Mouse (Mus musculus) brain, embryonic 14.5 days (tissue): ENCODE measurements around the gene Rnf6.

Experiments used
- CTCF ChIP-seq: fragments of 200-500 bp; IDR thresholded peaks from 2 replicates; pipeline ENCODE4 v1.5.1; 2012; ENCODE audit warnings: inconsistent platforms, mild to moderate bottlenecking, moderate library complexity, borderline replicate concordance; ENCODE audit not compliant: insufficient read depth, insufficient read length; ENCODE audit errors: extremely low read depth
- POLR2A ChIP-seq: fragments of 200-500 bp; IDR thresholded peaks from 2 replicates; pipeline ENCODE4 v1.6.1; 2012; ENCODE audit warnings: mild to moderate bottlenecking, inconsistent platforms, borderline replicate concordance; ENCODE audit not compliant: poor library complexity, insufficient read depth, insufficient read length, severe bottlenecking; ENCODE audit errors: extremely low read depth

DNA sequence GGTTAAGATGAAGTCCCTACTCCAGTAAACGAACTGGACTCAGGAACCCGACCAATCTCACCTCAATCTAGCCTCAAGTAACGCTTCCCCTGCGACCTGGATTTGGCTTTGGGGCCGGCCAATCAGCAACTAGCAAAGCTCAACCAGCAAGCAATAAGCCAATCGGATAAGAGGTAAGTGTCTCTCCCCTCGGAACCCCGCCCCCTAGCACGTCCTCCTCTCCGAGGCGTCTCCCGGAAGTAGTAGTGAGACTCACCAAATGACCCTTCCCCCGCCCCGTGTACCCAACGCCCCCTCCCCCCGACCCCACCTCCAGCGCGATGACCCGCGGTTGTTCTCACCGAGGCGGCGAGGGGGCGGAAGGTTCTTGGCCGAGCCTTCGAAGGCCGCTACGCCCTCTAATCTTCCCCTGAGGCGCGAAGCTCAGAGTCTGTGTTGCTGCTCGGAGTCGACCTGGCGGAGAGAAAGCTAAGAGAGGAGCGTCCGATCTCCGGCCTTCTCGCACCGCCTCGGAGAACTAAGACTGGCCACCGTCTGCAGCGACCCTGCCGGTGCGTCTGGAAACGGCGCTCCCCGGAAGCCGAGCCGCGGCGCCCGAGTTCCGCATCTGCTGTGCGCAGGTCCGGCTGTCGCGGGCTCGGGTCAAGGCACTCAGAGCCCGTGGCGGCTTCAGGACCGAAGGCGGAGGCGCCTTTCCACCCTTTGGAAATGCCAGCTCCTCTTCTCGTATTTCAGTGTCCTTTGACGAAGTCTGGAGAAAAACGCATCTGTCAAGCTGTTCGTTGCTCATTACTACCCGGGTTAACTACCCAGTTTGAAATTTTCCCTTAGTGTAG is at the start of gene Rnf6:
- TF ChIP-seq CTCF = no peak
- peak; percentile 56; the same call in 1 of the 2 replicates for TF ChIP-seq POLR2A
